Comparison of ENCODE assay signal across 13 mouse cellular contexts in the genomic region with DNA sequence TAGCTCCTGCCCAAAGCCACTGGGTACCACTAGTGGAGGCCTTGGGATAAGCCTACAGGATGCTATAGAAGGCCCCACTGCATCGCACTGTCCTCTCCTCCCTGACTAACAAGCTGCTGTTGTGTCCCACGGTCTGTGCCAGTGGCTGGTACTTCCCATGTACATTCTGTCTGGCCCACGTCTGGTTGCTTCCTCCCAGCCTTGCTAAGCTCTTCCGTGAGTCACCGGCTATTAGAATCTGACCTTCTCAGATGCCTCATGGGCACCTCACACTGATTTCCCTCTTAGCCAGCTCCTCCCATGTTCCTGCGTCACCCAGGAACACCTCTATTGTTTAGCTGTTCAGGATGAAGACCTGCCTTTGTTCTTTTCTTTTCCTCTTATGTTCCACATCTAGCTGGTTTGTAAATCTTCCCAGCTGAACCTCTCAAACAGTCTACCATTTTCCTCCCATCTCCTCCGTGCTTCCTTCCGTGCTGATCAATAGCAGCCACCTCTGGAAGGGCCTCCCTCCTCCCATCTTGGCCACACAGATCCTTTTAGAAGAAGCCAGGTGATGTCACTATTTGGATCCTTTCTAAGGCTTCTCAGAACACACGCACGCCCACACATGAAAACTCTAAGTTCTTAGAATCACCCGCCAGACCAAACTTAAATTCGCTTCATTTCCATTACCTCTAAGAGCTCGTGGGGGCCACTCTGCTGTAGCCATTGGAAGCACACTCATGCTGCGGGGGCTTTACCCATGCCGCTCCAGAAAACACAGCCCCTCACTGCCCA.
A peak's percentile ranks its signal among the peaks of the same experiment; 100 is the strongest.
DNase-seq lines count a peak whose midpoint lies in the region; ATAC-seq and TF ChIP-seq lines count a peak whose summit lies in the region.
"Had no signal": no experiment of that assay in that cellular context is flagged by ENCODE, and none has a peak within 500 bp of the region (broad histone marks: within the 10 kb centered on the region; RNA-seq: fewer than 3 reads in every experiment).

No protein-coding gene starts in this region.

- no peak for TF ChIP-seq EP300 in heart, adult 2 months (IDR thresholded peaks at IDR 0.05; ENCODE audit: insufficient read depth, low read depth, low read length)

- H3K4me1 ChIP-seq in heart, adult 2 months (ENCODE audit: control insufficient read depth, insufficient read depth, low read length), result peaks cover 44% of the 10 kb centered on the region

- 31% methylated on average over 15 of the region's 15 CpGs for WGBS in heart, adult 2 months

- peak overlapping the region; percentile 31 for H3K27ac ChIP-seq in heart, adult 2 months
- H3K27ac ChIP-seq: forebrain, embryonic 12.5 days had no signal

- TF ChIP-seq POLR2A in heart, adult 2 months (IDR thresholded peaks at IDR 0.05; ENCODE audit: insufficient read depth, low read depth, low read length), result 0 out of 2 replicates have a peak, but pooled peaks have one; percentile 30

- DNase-seq in heart, adult 2 months, result no peak
- DNase-seq in heart, adult 9 months (ENCODE audit: low spot score in 2 of 2), result no peak
- DNase-seq in adrenal gland, postnatal 10 days, result peak; percentile 56
- no peak for DNase-seq in neural tube, embryonic 10.5 days (ENCODE audit: extremely low spot score, low spot score)
- no peak for DNase-seq in ovary, postnatal 36 days (ENCODE audit: low spot score)
- DNase-seq: cerebellum, adult 11-12 months; gastrocnemius, postnatal 14 days; kidney, postnatal 14 days; lung, postnatal 10 days; retina, postnatal 1 day had no signal

- no peaks in the 10 kb centered on the region for H3K27me3 ChIP-seq in heart, adult 2 months (ENCODE audit: control insufficient read depth, insufficient read depth, low read length)
- H3K27me3 ChIP-seq: forebrain, embryonic 12.5 days had no signal

- ATAC-seq in CD4-positive, CD25-positive, alpha-beta regulatory T cell, adult 4 months, result peak; percentile 67
- ATAC-seq in inflammation-experienced regulatory T-cells, adult 6 months, result peak; percentile 63

- intact Hi-C loops in heart, adult 2 months (cut with DNase I), result no loop called here

- H3K79me2 ChIP-seq in heart, adult 2 months (replicated peaks; ENCODE audit: control insufficient read depth, insufficient read depth, low read length), result no peaks in the 10 kb centered on the region

- H3K9ac ChIP-seq in heart, adult 2 months (ENCODE audit: low read depth, low read length), result no peak overlapping the region
- H3K9ac ChIP-seq: forebrain, embryonic 12.5 days had no signal

- no peak overlapping the region for H3K4me3 ChIP-seq in heart, adult 2 months
- H3K4me3 ChIP-seq: forebrain, embryonic 12.5 days had no signal

- H3K36me3 ChIP-seq in heart, adult 2 months (ENCODE audit: control insufficient read depth, insufficient read depth, low read length), result peaks cover 61% of the 10 kb centered on the region
- H3K36me3 ChIP-seq: forebrain, embryonic 12.5 days had no signal

- no peak for TF ChIP-seq CTCF in heart, adult 2 months (IDR thresholded peaks at IDR 0.05)
